Mouse (Mus musculus) ovary, postnatal 36 days (tissue): ENCODE data around the gene Dvl2.
"Not testable (repeated sequence)": the region's sequence is repeated elsewhere in the genome, so short reads cannot be mapped to it uniquely, and the experiment has no call there.

Experiments used
- DNase-seq: peaks from one replicate; pipeline ENCODE4 v3.0.0; 2022; ENCODE audit warnings: low spot score, mixed read lengths

The Dvl2 gene

GRCm38 (mm10) chr11:70010033-70010432, 9.6 kb downstream of the Dvl2 start:
- peak; percentile 2 for DNase-seq

GRCm38 (mm10) chr11:70010548-70010947, 10.2 kb downstream of the Dvl2 start:
- DNase-seq = peak; percentile 3

GRCm38 (mm10) chr11:70010961-70011360, 10.6 kb downstream of the Dvl2 start:
- DNase-seq = no peak

GRCm38 (mm10) chr11:70012931-70013330, 12.5 kb downstream of the Dvl2 start:
- DNase-seq = no peak

- no peak for DNase-seq
Measured at GRCm38 (mm10) chr11:70013408-70013807, 13.0 kb downstream of the Dvl2 start.

- DNase-seq = no peak
Measured at GRCm38 (mm10) chr11:70014051-70014450, 13.7 kb downstream of the Dvl2 start.

- peak; percentile 86 for DNase-seq
Measured at GRCm38 (mm10) chr11:70014880-70015558, 14.6 kb downstream of the Dvl2 start, which contains the start of gene Acadvl. Gene Acadvl, minus strand, starts transcription at chr11:70015411.

- DNase-seq = no peak
Measured at GRCm38 (mm10) chr11:70015677-70016076, 15.3 kb downstream of the Dvl2 start.

- not testable (repeated sequence) for DNase-seq
Measured at GRCm38 (mm10) chr11:70016177-70016576, 15.8 kb downstream of the Dvl2 start.

GRCm38 (mm10) chr11:70016669-70017068, 16.3 kb downstream of the Dvl2 start, which contains the start of gene Dlg4:
Gene Dlg4, plus strand, starts transcription at chr11:70016942.
- no peak for DNase-seq

- DNase-seq = no peak
Measured at GRCm38 (mm10) chr11:70017199-70017767, 16.9 kb downstream of the Dvl2 start.

- DNase-seq = no peak
Measured at GRCm38 (mm10) chr11:70018131-70018990, 18.0 kb downstream of the Dvl2 start.

GRCm38 (mm10) chr11:70019495-70020021, 19.2 kb downstream of the Dvl2 start:
- no peak for DNase-seq

- DNase-seq = no peak
Measured at GRCm38 (mm10) chr11:70020022-70020631, 19.7 kb downstream of the Dvl2 start.

- DNase-seq = peak; percentile 66
Measured at GRCm38 (mm10) chr11:70020731-70021263, 20.4 kb downstream of the Dvl2 start.

GRCm38 (mm10) chr11:70021264-70022132, 21.1 kb downstream of the Dvl2 start:
- peak; percentile 94 for DNase-seq

GRCm38 (mm10) chr11:70023481-70024150, 23.2 kb downstream of the Dvl2 start:
- DNase-seq = no peak

GRCm38 (mm10) chr11:70024151-70024514, 23.7 kb downstream of the Dvl2 start:
- DNase-seq = no peak

GRCm38 (mm10) chr11:70026689-70027088, 26.3 kb downstream of the Dvl2 start:
- no peak for DNase-seq

- DNase-seq = no peak
Measured at GRCm38 (mm10) chr11:70027397-70027796, 27.0 kb downstream of the Dvl2 start.
